Mouse (Mus musculus) c-Kit-positive CD71-positive TER-119-positive erythroid progenitor cells, embryonic 14.5 days (primary cell): Measurements from ENCODE around the gene Tmem106a.
"Not testable (repeated sequence)": the region's sequence is repeated elsewhere in the genome, so short reads cannot be mapped to it uniquely, and the experiment has no call there.

Experiments
- DNase-seq: peaks from one replicate; pipeline ENCODE4 v3.0.0-alpha.2; 2013; ENCODE audit warnings: low spot score

The Tmem106a gene

DNA sequence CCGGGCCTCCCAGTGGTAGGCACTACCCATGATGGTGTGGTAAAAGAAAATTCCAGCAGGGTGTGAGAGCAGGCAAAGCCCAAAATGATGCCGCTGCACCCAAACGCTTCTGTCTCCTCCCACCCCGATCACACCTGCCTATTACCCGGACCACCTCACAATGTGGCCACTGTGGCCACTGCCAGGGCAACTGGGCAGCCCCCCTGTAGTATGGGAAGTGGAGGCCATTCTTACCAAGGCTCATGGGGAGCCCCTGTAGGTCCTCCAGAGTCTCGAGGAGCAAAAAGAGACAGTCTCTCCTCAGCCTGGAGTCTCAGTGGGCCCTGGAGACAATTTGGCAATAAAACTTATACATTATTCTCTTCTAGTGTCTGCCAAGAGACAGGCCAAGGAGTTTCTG, 17.1 kb downstream of the Tmem106a start, which contains the start of gene Gm11634:
Gene Gm11634 (minus strand): TSS at position 101 of the 400 bp plus-strand sequence.
- no peak for DNase-seq

DNA sequence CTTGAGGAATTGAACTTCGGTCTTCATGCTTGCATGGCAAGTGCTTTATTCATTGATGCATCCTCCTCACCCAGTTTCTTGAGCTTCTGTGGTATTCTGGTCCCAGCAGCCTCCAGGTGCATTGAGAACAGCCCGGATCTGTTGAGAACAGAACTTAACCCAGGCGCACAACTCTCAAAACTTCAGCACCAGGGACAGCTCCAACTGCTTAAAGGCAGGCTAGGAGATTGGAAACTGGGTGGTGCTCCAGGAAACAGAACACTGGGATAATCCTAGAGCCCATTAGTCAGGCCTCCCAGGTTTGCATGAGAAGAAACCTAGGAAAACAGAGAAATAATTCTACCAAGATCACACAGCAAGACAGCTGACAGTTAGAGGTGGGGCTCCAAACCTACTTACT, 20.4 kb downstream of the Tmem106a start:
- peak; percentile 82 for DNase-seq

DNA sequence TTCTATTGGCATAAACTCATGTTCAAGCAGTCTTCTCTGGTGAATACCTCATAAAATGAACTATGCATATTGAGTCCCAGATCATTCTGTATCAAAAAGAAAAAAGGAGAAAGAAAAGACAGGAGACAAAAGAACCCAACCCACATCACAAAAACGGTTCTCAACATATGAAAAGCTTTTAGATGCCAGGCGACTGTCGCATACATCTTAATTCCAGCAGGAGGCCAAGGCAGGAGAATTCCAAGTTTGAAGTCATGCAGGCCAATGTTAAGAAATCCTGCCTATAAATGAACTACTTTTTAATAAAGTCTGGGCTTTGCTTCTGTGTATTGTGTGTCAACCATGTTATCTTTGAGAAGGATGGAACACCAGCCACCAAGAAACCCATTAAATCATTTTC, 22.1 kb downstream of the Tmem106a start:
- DNase-seq, result no peak

DNA sequence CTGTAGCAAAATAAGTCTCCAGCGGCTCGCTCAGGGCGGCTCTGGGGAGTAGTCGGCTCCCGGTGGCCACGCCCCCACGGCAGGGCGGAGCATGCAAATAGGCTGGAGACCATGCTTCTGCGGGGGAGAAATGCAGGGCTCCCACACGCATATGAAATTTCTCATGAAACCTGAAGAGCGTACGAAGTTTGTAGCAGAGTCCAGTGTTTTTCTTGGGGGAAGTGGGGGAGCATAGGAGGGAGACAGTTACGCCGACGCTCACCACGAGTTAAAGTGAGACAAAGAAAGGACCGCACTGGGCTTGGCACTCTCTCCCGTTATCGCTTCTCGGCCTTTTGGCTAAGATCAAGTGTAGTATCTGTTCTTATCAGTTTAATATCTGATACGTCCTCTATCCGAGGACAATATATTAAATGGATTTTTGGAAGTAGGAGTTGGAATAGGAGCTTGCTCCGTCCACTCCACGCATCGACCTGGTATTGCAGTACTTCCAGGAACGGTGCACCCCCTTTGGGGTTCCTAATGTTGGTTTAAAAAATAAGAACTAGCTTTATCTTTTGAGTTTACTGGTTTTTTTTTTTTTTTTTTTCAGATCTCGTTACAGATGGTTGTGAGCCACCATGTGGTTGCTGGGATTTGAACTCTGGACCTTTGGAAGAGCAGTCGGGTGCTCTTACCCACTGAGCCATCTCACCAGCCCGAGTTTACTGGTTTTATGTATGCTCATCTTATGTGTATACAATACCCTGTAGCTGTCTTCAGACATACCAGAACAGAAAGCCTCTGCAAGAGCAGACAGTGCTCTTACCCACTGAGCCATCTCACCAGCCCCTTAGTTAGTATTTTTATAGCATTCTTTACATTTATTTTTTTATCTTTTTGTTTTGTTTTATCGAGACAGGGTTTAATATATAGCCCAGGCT, 22.8 kb downstream of the Tmem106a start:
- peak; percentile 85 for DNase-seq

DNA sequence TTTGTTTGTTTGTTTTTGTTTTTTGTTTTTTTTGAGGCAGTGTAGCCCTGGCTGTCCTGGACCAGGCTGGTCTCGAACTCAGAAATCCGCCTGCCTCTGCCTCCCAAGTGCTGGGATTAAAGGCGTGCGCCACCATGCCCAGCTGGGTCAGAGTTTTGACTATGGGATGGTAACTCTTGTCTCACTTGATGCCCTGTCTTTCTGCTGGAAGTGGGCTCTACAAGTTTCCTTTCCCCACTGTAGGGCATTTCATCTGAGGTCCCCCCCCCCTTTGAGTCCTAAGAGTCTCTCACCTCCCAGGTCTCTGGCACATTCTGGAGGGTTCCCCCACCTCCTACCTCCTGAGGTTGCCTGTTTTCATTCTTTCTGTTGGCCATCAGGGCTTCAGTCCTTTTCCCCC, 25.1 kb downstream of the Tmem106a start:
- not testable (repeated sequence) for DNase-seq

DNA sequence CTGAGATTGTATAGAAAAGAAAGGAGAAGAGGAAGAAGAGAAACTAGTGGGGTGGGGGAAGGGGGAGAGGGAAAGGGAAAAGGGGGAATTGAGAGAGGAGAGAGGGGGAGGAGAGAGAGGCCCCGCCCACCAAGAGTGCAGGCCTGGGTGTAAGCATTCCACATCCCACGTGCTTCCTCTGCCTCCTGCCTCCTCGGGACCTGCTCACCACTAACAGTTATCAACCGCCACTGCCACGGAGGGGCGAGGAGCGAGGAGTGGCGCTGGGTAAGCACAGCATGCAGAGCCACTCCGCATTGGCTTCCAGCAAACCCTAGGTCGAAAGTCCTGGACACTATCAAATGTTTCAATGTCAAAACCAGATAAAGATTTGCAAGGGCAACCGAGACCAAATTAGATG, 28.4 kb downstream of the Tmem106a start:
- DNase-seq, result no peak

DNA sequence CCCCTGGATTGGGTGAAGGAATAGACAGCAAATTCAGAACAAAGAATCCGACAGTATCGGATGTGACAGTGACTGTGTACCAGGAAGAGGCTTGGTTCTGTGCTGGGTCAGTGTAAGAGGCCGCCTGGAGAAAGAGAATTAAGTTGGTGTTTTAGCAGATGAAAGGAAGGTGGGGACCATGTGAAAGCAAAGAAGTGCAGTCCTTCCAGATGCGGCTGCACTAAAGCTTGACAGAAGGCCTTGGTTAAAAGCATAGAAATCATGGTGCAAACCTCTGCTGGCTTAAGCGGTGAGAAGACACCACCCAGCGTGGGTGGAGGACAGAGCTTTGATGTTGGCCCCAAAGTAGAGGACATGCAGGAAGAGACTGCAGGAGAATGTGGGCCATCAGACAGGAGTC, 31.6 kb downstream of the Tmem106a start:
- no peak for DNase-seq

DNA sequence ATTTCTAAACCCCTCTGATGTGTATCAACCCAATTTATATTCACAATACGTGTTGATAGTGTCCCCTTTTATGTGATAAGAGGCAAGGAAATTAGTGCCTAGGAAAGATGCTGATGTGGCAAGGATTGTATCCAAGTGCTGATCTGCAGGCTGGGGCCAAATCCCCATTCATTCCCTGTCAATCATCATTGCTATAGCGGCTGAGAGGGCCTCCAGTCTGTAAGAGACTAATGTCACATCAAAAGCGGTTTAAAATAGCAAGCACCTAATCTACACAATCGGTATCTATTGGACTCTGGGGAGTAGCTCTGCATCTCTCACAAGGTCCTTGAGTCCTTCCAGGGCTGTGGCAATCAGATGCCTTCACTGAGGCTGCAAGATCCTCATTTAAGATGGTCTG, 32.1 kb downstream of the Tmem106a start:
- no peak for DNase-seq

DNA sequence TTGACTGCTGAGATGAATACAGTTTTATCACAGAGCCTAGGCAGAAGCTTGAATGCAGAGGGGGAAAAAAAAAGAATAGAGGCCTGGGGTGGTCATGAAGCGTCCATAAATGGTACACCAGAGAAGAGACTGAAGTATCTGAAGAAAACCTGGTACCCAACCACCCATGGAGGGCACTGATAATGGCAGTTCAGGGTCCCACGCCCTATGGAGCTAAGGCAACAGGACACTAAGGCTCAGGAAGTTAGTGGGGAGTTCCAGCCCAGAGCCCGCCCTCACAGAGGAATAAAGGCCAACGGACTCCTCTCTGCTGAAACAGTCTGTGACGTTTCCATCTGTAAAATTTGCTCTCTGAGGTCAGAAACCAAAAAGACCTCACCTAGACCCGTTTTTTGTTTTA, 33.3 kb downstream of the Tmem106a start:
- peak; percentile 43 for DNase-seq

DNA sequence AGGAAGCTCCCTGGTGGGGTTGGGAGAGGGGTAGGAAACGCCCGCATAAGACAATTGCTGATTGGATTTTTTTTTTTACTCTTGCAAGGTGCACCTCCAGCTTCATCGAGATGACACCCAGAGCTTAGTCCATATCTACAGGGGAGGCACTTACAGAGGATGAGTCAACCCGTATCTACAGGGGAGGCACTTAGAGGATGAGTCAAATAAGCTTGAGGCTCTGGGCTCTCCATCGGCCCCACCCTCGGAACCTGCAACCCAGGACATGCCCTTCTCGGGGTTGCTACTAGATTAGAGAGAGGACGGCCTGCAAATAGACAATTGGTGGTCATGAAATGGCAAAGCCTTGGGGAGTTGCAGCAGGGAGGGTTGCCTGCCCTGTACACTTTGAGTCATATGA, 34.1 kb downstream of the Tmem106a start:
- peak; percentile 54 for DNase-seq

DNA sequence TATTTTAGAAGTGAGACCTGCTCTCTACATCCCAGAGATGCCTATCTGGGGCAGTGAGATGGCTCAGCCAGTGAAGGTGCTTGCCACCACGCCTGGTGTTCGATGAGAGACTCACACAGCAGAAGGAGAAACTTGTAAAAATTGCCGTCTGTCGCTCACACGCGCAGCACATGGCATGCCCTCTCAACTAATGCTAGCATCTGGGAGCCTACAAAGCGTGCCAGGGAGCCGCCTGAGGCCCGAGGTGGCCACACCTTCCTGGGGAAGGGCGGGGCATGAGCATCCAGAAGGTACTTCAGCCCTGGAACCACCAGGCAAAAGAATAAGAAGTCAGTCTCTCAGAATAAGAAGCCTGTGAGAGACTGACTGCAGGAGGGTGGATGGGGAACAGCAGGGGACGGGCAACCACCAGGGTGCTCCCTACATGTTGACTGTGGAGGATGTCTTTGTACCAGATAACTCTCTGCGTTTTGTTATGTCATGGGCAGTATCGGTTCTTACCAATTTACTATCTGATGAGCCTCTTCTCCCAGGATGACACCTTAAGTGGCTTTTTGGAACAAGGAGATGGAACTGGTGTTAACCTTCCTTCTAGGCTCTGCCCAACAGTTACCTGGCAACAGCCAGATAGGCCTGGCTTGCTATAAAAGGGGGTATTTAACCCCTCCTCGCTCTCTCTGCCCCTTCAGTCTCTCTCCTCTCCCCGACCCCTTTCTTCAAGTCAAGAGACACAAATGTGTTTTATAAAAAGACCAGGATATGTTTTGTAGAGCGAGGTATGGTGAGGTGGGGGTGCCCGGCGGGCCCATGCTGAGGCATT, 35.1 kb downstream of the Tmem106a start:
- peak; percentile 38 for DNase-seq

DNA sequence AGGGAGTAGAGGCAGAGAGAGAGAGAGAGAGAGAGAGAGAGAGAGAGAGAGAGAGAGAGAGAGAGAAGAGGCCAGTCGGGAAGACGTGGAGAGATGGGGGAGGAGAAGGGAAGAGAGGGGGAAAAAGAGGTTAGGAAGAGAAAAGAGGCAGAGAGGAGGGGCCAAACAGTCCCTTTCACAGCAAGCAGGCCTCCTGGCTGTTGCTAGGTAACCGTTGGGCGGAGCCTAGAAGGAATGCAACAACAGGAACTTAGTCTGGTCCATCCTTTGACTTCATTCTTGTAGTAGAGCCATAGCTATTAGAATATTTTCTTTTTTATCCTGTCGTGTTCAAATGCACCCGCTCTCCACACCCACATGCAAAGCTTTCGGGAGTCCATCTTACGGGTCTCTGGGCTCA, 35.8 kb downstream of the Tmem106a start:
- DNase-seq, result peak; percentile 62

DNA sequence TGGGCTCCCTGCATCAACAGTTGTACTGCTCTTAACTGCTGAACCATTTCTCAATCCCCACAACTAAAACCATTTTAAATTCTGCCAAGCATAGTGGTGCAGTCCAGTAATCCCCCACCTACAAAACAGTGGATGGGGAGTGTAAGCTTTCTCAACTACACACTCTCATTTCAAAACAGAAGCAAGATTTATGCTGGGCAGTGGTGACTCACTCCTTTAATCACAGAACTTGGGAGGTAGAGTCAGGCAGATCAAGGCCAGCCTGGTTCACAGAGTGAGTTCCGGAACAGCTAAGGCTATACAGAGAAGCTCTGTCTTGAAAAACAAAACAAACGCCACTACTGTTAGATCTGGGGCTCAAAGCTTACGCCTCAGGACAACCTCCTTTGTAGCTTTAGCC, 36.6 kb downstream of the Tmem106a start:
- DNase-seq, result no peak

DNA sequence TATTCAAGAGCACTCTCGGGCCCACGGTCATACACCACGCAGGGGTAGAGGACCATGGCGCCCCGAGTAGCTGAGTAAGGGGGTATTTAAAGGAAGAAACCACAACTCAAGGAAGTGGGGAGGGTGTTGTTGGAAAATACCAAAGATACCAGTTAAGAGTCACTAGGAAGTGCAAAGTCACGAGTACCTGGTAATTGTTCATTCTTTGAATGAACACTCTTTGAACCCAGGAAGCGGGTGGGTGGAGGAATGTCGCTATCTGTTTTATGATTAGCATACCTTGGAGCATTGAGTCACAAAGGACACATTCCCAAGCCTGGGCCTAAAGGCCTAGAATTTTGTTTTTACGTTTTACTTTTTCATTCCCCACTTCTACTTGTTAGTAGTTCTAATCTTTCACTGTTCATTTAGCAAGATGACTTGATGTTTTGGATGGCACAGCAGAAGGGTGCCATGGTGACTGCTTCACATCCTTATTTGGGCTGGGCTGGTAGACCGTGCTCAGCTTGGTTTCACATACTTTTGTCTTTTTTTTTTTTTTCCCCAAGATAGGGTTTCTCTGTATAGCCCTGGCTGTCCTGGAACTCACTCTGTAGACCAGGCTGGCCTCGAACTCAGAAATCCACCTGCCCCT, 38.1 kb downstream of the Tmem106a start:
- DNase-seq, result not testable (repeated sequence)

DNA sequence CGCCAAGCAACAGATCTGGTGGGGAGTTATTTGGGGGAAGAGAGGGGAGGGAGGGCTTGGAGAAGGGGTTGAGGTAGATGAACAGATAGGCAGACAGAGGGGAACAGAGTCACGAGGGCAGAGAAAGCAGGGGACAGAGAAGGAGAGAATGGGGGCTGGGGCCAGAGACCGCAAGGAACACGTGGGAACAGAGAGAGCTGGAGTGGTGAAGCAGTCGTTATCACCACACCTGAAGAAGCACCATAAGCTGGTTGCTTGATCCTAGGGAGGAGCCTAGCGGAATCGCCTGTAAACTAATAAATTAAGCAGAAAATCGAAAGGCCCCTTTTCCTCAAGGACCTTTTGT, 44.6 kb downstream of the Tmem106a start:
- DNase-seq, result no peak

DNA sequence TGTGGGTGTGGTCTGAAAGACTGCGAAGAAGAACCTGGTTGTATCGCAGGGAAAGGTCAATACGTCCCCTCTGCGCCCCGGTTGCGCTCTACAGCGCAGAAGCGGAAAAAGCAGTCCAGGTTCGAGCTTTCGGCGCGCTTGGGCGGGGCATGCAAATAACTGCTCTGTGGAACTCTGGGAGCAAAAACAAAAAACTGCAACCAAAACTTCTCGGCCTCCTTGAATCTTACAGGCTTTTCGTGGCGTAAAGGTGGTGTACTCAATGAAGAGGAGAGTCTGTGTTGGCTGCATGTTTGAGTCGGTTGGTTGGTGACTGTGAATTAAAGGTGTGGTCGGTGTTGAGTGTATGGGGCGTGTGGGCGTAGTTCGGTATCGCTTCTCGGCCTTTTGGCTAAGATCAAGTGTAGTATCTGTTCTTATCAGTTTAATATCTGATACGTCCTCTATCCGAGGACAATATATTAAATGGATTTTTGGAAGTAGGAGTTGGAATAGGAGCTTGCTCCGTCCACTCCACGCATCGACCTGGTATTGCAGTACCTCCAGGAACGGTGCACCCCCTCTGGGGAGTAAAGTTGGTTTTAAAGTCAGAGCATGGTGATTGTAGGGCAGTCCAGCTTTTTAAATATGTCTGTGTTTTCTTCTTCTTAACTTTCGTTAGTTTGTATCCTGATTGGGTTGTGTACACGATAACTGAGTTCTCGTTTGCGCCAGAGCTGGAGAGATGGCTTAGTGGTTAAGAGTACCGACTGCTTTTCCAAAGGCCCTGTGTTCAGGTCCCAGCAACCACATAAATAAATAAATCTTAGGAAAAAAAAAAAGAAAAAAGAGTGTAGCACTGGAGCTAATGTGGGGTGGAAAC, 45.2 kb downstream of the Tmem106a start, which contains the start of gene Rdm1:
Gene Rdm1 (plus strand): TSS at position 201 of the 862 bp plus-strand sequence.
- DNase-seq, result peak; percentile 88

DNA sequence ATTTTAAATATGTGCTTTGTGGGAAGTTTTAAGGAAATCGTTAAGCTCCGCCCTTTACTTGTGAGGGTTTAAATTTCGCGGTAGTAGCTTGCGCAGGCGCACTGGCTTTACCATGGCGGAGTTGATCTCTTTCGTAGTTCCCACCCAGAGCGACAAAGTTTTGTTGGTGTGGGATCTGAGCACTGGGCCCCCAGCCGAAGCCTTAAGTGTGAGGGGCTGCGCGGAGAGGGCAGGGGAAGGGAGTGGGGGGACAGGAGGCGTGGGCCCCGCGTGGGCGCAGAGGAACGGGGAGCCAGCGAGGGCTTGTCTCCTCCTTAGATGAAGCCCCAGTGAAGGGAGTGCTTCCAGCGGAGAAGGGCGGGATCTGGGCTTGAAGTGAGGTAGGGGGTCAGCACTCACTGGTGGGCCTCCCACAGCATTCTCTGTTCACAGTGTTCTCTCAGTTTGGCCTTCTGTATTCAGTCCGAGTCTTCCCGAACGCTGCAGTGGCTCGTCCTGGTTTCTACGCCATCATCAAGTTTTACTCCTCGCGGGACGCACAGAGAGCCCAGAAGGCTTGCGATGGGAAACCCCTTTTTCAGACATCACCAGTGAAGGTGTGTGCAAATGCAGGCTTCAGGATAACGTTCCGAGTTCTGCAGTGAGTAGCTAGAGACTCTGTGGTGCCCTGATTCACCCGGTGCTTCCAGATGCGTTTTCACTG, 46.0 kb downstream of the Tmem106a start:
- DNase-seq, result peak; percentile 90

DNA sequence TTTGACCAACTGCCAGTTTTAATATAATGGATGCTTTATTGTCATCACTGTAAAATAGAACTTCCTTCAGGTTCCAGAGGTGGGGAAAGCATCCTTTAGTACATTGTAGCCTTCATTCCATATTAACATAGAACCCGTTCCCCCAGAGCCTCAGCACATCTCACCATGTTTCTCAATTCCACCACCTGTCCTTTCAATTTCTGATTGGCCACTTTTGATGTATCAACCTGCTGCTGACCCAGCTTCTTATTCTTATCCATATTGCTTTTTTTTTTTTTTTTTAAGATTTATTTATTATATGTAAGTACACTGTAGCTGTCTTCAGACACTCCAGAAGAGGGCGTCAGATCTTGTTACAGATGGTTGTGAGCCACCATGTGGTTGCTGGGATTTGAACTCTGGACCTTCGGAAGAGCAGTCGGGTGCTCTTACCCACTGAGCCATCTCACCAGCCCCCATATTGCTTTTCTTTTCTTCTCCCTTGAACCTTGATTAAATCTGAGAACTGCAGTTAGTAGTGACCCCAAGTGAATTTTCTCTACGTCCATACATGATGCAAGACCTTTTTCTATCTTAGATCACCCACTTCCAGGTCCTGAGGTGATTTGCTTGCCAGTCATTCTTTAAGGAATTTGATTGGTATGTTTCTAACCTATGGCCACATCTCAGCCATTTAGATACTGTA, 46.8 kb downstream of the Tmem106a start:
- DNase-seq, result not testable (repeated sequence)

DNA sequence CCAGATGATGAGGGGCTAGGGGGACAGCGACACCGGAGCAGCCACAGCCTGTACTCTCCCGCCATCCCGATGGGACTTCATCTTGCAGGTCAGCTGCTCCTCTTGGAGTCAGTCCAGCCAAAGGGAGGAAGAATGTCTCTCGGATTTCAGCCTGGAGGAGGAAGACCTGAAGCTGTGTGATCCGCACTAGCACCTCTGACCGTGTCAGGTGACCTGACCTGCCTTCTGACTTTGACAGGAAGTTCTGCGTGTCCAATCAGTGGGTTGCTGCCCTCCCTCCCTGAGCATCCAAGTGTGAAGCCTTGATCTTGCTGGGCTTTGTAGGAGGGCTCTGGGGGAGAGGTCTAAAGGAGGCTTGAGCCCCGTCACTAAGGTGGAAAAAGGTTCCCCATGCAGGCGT, 53.6 kb downstream of the Tmem106a start:
- no peak for DNase-seq

DNA sequence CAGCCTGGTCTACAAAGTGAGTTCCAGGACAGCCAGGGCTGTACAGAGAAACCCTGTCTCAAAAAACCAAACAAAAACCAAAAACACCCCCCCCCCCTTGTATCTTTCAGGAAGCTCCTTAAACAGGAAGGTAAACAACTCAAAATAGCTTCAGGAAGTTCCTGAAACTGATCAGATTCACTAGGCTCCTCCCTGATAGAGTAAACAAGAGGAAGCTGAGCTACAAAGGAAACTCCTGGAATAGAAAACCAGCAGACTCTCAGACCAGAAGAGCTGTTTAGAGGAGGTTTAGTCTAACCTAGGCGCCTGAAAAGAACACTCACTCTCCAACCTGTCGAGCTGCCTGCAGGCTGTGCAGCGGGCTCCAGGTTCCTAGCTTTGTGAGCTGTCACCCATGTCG, 57.7 kb downstream of the Tmem106a start:
- DNase-seq, result no peak
